Mouse (Mus musculus): ENCODE measurements at regions not wholly inside any gene's neighbourhood (a gene's known extent, or its start where the extent isn't known, plus 50 kb on each side); places are given as distances from the start of the nearest gene placed in this dataset.

- no peak for ATAC-seq (ENCODE audit: insufficient number of reproducible peaks, low FRiP score, low TSS enrichment)
Observed at GRCm38 (mm10) chr4:105961686-105962360, 172.2 kb downstream of the Gm12728 start.

GRCm38 (mm10) chr4:105962542-105962941 is 172.9 kb downstream of the Gm12728 start:
- no peak for ATAC-seq (ENCODE audit: insufficient number of reproducible peaks, low FRiP score, low TSS enrichment)

- no peak for ATAC-seq (ENCODE audit: insufficient number of reproducible peaks, low FRiP score, low TSS enrichment)
Observed at GRCm38 (mm10) chr4:105968324-105968723, 178.7 kb downstream of the Gm12728 start.

DNA sequence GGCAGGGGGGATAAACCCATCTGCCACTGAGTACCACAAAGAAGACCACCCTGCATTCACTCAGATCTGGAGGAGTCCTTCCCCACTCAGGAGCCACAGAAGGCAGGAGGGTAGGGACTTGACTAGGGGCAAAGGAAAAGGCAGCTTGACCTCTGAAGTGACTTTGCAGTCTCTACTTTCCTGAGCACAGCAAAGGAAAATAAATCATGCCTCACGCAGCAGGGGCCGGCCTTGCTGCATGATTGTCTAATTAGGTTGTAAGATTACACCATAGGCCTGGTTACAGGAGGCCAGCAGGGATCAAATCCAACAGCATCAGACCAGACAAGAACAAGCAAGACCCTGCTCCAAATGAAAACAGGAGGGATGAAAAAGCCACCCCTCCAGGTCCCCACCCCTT is 180.0 kb downstream of the Gm12728 start:
- no peak for ATAC-seq (ENCODE audit: insufficient number of reproducible peaks, low FRiP score, low TSS enrichment)

GRCm38 (mm10) chr4:105970056-105970455 is 180.4 kb downstream of the Gm12728 start:
- no peak for ATAC-seq (ENCODE audit: insufficient number of reproducible peaks, low FRiP score, low TSS enrichment)

DNA sequence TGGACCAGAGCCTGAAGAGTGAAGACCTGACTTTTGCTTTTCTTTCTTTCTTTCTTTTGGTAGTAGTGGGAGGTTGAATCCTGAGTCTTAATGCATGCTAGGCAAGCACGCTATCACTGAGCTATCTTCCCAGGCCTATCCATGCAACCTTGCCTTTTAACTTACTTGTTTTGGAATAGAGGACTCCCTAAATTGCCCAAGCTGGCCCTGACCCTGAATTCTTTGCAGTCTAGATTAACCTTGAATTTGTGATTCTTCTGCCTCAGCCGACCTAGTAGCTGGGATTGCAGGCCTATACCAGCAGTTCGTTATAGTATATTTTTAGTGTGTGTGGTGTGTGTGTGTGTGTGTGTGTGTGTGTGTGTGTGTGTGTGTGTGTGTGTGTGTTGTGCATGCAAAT is 183.1 kb downstream of the Gm12728 start:
- no peak for ATAC-seq (ENCODE audit: insufficient number of reproducible peaks, low FRiP score, low TSS enrichment)

DNA sequence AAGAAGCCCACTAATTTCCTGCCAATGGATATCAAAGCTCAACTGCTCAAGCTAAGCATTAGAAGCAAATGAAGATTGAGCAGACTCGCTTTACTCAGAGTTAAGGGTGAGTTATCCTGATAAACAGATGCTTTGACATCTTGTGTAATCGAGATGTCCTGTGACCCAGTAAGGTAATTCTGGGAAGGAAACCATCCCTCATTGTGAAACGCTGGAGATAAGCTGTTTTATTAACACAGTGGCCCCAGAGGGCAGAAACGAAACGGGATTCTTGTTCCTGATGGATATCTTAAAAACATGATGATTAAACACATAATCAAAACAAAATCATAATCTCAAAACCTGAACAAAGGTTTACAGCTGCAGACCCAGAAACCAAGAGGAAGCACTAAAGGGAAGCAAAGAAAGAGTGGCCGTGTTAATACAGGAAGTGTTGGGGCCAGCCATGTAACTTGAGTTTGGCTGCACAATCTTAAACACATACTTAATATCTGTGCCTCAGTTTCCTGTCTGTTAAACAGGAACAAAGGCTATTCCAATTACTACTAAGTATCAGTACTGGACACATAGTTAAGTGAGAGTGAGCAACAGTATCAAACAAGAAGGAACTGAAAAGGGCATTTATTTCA is 184.2 kb downstream of the Gm12728 start:
- ATAC-seq (ENCODE audit: insufficient number of reproducible peaks, low FRiP score, low TSS enrichment), result no peak

GRCm38 (mm10) chr4:105974948-105975347 is 185.3 kb downstream of the Gm12728 start:
- no peak for ATAC-seq (ENCODE audit: insufficient number of reproducible peaks, low FRiP score, low TSS enrichment)

DNA sequence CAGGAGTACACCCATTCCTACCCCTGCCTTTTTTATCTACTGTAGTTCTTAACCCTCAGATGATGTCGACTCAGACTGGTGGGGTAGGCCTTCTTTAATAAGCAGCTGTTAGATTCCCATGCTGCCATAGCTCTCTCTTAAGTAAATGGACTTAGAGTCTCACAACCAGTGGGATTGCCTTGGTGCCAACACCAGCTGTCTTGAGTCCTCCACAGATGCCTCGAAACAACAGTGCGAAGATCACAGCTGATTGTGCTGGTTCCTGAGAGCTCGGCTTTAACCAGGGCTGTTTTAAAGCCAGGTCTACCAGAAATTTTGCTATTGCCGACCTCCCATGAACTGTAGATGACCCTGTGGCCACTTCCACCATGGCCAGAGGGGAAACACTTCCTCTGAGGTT is 189.4 kb downstream of the Gm12728 start:
- ATAC-seq (ENCODE audit: insufficient number of reproducible peaks, low FRiP score, low TSS enrichment), result no peak

- no peak for ATAC-seq (ENCODE audit: insufficient number of reproducible peaks, low FRiP score, low TSS enrichment)
Observed at GRCm38 (mm10) chr4:105983018-105983417, 193.3 kb downstream of the Gm12728 start.

DNA sequence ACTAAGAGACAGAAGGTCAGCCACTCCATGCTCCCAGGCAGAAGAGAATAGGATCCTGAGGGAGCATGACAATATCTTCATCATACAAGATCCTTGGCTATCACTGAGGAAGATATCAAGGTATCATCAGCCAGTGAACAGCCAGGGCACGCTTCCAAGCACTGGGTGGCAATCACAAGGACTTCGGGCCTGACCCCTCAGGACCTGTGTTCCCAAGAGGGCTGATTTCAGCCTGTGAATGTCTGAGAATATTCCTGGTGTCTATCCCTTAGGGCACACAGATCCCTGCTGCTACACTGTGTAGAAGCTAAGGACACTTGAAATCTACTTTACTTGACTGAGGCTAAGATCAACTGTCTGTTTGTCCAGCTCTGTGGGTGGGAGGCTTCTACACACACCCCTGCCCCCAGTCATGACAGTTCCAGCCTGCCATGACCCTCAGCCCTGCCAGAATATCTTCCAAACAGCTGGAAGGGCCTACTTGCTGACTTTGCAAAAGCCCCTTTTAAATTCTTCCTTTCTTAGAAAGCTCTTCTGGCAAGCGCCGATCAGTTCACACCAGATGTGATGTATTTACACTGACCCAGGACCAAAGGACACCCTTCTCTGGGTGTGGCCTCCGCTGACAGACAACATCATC is 198.4 kb downstream of the Gm12728 start:
- ATAC-seq (ENCODE audit: insufficient number of reproducible peaks, low FRiP score, low TSS enrichment), result no peak

DNA sequence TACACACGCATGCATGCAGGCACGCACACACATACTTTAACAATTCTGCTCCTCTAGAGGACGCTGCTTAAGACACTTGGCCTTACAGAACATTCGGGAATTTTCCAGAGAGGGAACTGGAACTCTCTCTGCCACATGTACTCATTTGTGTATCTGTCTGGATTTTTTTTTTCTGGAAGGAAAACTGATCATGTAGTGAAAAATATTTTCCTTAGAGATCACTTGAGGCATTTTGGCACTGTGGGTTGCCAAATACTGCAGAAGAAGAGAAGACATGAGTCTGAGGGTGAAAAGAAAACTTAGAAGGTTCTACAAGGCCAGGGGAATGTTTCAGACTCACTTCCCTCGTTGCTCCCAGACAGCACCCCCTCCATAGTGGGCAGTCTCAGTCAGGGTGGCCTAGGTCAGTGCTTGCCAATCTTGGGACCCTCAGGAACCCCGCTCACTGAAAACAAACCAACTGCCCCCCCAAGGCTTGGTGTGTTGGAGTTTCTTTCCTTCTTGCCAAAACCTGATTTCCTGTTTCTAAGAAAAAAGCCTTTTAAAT is 203.0 kb downstream of the Gm12728 start:
- ATAC-seq (ENCODE audit: insufficient number of reproducible peaks, low FRiP score, low TSS enrichment), result no peak

GRCm38 (mm10) chr4:105994390-105994798 is 204.7 kb downstream of the Gm12728 start:
- no peak for ATAC-seq (ENCODE audit: insufficient number of reproducible peaks, low FRiP score, low TSS enrichment)

DNA sequence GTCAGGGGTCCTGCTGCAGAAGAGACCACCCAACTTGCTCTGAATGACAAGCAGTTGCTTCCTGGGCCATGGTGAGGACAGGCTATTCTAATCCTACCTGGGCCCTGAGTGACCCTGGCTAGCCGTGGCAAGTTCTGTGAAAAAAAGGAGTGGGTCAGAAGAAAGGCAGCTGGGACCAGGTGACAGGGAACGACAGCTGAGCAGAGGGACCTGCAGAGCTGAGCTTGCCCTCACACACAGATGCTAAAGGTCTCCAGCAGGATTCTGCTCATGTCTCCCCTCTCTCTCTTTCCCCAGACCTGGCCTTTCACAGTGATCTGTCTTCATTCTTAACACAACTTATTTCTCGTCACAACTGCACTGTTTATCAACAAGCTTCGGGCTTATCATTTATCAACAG is 206.4 kb downstream of the Gm12728 start:
- ATAC-seq (ENCODE audit: insufficient number of reproducible peaks, low FRiP score, low TSS enrichment), result no peak

DNA sequence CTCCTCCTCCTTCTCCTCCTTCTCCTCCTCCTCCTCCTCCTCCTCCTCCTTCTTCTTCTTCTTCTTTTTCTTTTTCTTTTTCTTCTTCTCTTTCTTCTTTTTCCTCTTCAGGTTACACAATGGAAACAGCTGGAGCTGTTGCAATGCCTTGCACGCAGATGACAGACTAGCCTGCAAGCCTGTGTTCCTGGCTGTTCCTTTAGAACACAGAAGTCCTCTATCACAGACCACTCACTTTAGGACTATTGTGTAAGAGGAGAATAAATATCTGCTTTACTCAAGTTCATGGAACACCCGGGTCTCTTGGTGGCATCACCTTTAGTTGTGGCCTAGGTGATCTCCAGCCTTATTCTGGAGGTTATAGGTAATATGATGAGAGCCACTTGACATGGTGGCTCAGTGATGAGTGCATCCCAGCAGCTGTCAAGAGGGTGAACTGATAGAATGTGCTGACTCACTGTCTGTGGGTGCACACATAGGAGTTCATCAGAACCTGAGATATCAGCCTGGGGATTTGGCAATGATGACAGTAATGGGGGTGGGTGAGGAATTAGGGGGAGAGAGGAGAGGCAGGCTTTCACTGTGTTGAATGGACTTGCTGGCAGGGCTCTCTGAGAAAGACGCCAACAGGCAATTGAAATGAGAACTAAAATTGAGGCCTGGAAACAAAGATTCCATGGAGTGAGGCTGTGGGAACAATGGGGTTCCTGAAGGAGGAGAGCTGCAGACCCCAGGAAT is 207.4 kb downstream of the Gm12728 start:
- ATAC-seq (ENCODE audit: insufficient number of reproducible peaks, low FRiP score, low TSS enrichment), result no peak

- no peak for ATAC-seq (ENCODE audit: insufficient number of reproducible peaks, low FRiP score, low TSS enrichment)
Observed at GRCm38 (mm10) chr4:106002516-106002915, 212.8 kb downstream of the Gm12728 start.

GRCm38 (mm10) chr4:106005936-106006335 is 216.3 kb downstream of the Gm12728 start:
- ATAC-seq (ENCODE audit: insufficient number of reproducible peaks, low FRiP score, low TSS enrichment), result no peak

DNA sequence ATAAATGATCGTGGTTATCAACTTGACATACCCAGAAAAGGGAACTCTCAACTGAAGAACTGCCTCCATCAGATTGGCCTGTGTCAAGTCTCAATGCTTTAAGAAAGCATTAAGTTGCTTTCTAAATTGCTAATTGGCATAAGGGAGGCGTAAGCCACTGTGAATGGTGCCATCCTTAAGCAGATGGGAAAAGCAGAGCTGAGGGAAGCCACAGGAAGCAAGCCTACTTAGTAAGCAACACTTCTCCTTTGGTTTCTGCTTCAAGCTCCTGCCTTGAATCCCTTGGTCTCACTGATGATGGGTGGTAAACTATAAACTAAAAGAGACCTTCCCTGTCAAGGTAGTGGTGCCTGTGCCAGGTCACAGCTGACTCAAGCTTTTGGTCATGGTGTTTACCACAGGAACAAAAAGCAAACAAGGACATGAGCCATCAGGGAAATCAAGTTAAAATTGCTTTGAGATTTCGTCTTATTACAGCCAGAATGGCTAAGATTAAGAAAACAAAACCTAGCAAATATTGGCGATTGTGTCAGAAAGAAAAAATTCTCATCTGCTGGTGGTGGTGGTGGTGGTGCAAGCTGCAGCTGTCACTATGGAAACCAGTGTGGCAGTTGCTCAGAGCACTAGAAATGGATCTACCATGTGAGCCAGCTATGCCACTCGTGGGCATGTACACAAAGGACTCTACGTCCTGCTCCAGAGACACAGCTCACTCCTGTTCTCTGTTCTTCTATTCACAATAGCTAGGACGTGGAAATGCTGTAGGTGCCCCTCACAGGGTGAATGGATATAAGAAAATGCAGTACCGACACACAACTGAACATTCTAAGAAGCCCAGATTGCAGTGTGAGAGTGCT is 217.9 kb downstream of the Gm12728 start:
- ATAC-seq (ENCODE audit: insufficient number of reproducible peaks, low FRiP score, low TSS enrichment), result no peak

- no peak for ATAC-seq (ENCODE audit: insufficient number of reproducible peaks, low FRiP score, low TSS enrichment)
Observed at GRCm38 (mm10) chr4:106017065-106017646, 227.5 kb downstream of the Gm12728 start.

DNA sequence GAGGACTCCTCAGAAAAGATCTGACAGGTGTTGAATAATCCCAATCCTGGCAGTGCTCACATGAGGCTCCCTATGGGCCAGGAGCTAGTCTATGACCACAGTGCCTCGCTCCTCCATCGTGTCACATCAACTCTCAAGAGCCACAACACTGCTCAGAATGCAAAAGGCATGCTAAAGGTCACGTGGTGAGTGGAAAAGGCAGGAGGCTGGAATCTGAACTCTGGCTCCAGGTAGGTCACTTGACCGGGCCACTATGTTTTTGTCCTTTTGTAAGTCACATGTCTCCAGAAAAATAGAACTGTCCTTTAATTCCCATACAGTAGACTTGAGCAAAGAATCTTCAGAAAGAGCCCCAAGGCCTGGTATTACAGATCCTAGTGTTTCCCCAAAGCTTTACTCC is 229.3 kb downstream of the Gm12728 start:
- ATAC-seq (ENCODE audit: insufficient number of reproducible peaks, low FRiP score, low TSS enrichment), result no peak

All from cerebellum, adult (tissue).